Mouse (Mus musculus) heart, embryonic 11.5 days (tissue): ENCODE results near the gene Ppp1r9a. TPM values are rescaled to one million over a fixed set of nuclear protein-coding genes. Genes with fewer than 3 reads are reported as not detected.
"Not testable (repeated sequence)": the region's sequence is repeated elsewhere in the genome, so short reads cannot be mapped to it uniquely, and the experiment has no call there.

Source experiments
- ATAC-seq: fragments of 200-750 bp; cut with Nextera tagmentation; replicated peaks from 2 replicates; pipeline ENCODE4 v1.8.0; 2017; ENCODE audit warnings: moderate library complexity; ENCODE audit not compliant: insufficient number of reproducible peaks, low FRiP score, low TSS enrichment
- H3K27ac ChIP-seq: fragments of 300-500 bp; sonication (generic); 2 replicates; pipeline ENCODE4 v1.5.1; 2014; ENCODE audit warnings: mild to moderate bottlenecking, low read depth, low read length
- H3K27me3 ChIP-seq: fragments of 300-500 bp; sonication (generic); 2 replicates; pipeline ENCODE4 v1.6.1; 2014; ENCODE audit warnings: mild to moderate bottlenecking, low read length, mixed read lengths; ENCODE audit not compliant: control insufficient read depth, insufficient read depth
- H3K36me3 ChIP-seq: fragments of 300-500 bp; sonication (generic); 2 replicates; pipeline ENCODE4 v1.6.1; 2014; ENCODE audit warnings: mild to moderate bottlenecking, low read length, moderate library complexity, mixed read lengths; ENCODE audit not compliant: control insufficient read depth, insufficient read depth
- H3K4me1 ChIP-seq: fragments of 300-500 bp; sonication (generic); 2 replicates; pipeline ENCODE4 v1.6.1; 2014; ENCODE audit warnings: low read length; ENCODE audit not compliant: control insufficient read depth, insufficient read depth
- H3K4me2 ChIP-seq: fragments of 300-500 bp; sonication (generic); 2 replicates; pipeline ENCODE4 v1.6.1; 2014; ENCODE audit warnings: mild to moderate bottlenecking, moderate library complexity
- H3K4me3 ChIP-seq: fragments of 300-500 bp; sonication (generic); 2 replicates; pipeline ENCODE4 v1.5.1; 2014; ENCODE audit warnings: low read depth, low read length
- H3K9ac ChIP-seq: fragments of 300-500 bp; sonication (generic); 2 replicates; pipeline ENCODE4 v1.6.1; 2014; ENCODE audit warnings: mild to moderate bottlenecking, low read depth, low read length, moderate library complexity
- H3K9me3 ChIP-seq: fragments of 300-500 bp; sonication (generic); replicated peaks from 2 replicates; pipeline ENCODE4 v1.6.1; 2016; ENCODE audit warnings: low read length; ENCODE audit not compliant: control insufficient read depth
- WGBS: fragments of 180-500 bp; shearing (Covaris S2); extraction: QIAGEN DNeasy Blood & Tissue Kit; methylation state at CpG from one replicate; pipeline ENCODE4 v1.1.7; 2014; ENCODE audit not compliant: insufficient replicate concordance; 5-methylcytosine and 5-hydroxymethylcytosine counted together
- polyA plus RNA-seq: library from polyadenylated mRNA; unstranded; fragments of >200 nt; fragmentation: Nextera tagmentation; extraction: Ambion mirVana; gene quantifications from 2 replicates; pipeline ENCODE4 v1.2.1, GENCODE M21; 2014

The Ppp1r9a gene
- polyA plus RNA-seq, 1 experiment from 2014 or later = 25.0 TPM

DNA sequence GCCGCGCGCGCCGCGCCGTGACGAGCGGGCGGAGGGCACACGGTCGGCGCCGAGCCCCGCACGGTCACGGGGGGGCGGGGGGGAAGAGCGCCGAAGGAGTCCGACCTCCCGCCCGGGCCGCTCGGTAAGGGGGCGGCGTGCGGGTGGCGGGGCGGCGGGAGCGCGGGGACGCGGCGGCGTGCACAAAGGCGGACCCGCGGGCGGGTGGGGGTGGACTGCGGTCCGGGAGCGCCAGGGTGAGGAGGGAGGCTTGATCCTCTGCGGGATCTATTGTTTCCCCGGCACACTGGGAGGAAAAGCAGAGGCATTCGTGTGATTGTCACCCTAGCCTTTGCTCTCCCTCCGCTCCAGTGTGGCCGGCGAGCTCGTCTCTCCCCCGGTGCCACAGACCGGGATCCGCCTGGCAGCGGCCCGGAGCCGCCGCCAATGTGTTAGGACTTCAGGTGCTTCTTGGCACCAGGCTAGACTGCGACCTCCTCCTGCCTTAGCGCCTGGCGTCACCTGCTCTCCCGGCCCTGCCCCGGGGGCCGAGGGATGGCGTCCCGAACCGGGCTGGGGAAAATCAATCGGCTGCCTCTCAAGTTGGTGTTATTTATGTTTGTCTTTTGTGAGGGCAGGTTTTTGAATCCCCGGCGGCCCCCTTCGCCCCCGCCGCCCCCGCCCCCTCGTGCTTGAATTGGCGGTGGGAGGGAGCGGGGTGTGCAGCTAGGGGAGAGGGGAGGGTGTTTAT, 773 bp downstream of the Ppp1r9a start:
- Histone ChIP-seq H3K4me2 (peak overlapping the region; percentile 73), H3K4me1 (peaks cover 10% of the 10 kb centered on the region), H3K36me3 (no peaks in the 10 kb centered on the region), H3K27me3 (no peaks in the 10 kb centered on the region), H3K9ac (peak overlapping the region; percentile 93), H3K9me3 (no peaks in the 10 kb centered on the region), H3K4me3 (peak overlapping the region; percentile 85), H3K27ac (peak overlapping the region; percentile 93)
- ATAC-seq = peak; percentile 66
- WGBS = under 1% methylated on average over 50 of the region's 77 CpGs

DNA sequence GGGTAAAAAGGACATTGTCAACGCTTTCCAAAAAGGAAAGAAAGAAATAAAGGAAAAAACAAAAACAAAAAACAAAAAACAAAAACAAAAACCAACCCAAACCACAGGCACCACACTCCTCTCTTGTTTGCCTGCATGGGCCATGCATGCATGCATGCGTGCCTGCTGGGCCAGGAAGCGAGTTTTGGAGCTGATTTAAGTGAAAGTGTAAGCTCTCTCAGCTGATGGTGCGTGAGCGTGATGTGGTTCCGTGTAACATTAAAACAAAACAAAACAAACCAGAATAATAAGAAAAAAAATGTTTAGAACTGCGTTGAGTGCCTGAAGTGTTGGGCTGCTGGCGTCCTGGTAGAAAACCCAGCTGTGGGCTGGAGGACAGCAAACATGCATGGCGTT, 1.3 kb downstream of the Ppp1r9a start:
- Histone ChIP-seq H3K4me3 (peak overlapping the region; percentile 85), H3K36me3 (no peaks in the 10 kb centered on the region), H3K4me2 (peak overlapping the region; percentile 73), H3K27me3 (no peaks in the 10 kb centered on the region), H3K27ac (peak overlapping the region; percentile 93), H3K4me1 (peaks cover 11% of the 10 kb centered on the region), H3K9me3 (no peaks in the 10 kb centered on the region), H3K9ac (peak overlapping the region; percentile 93)
- no peak for ATAC-seq
- WGBS = 6% methylated on average over 9 of the region's 9 CpGs

DNA sequence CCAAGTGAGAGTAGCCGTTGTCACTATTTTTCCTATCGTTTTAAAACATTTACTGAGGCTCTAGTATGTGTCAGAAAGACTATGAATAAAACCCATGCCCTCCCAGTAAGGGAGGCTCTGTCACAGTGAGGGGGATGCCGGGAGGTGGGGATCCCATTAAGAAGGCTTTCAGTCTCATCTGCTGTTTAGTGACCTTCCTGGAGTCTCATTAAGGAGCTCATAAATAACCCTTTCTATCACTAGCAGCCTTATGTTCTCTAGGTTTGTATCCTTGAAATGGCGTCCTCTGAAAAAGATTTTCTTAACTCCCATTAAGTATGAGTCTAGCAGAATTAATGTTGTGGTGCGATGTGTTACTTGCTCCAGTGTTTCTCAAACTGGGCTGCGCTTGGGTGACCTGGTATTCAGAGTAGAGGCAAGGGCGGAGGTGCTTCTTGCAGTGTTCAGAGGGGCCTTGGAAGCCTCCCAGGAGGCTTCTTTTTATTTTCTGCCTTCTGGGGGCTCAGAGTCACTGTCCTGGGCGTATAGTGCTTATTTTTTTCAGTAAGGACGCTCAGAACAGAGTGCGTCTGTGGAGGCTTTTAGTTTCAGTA, 7.4 kb downstream of the Ppp1r9a start:
- no peaks in the 10 kb centered on the region for H3K36me3 ChIP-seq
- H3K9ac ChIP-seq = no peak overlapping the region
- H3K4me2 ChIP-seq = no peak overlapping the region
- peaks cover 13% of the 10 kb centered on the region for H3K4me1 ChIP-seq
- H3K27me3 ChIP-seq = no peaks in the 10 kb centered on the region
- no peak overlapping the region for H3K27ac ChIP-seq
- H3K9me3 ChIP-seq = no peaks in the 10 kb centered on the region
- WGBS = 59% methylated on average over 10 of the region's 10 CpGs
- no peak overlapping the region for H3K4me3 ChIP-seq
- no peak for ATAC-seq

DNA sequence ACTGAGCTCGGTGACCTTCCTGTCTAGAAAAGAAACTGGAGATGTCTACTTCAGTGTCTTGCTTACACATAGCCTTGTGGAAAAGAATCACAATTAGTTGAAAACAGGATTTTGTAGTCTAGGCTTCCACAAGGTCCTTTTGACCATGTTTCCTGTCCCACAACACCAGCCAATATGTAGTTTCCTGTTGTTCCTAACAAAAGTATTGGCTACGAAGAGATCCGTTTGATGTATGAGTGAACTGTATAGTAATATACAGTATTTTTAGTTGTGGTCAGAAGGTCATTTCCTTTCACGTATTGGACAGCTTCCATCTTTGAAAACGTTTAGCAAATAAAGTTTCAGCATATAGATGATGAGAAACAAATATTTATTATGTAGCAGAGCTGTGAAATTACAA, 15.8 kb downstream of the Ppp1r9a start:
- peaks cover 8% of the 10 kb centered on the region for H3K36me3 ChIP-seq
- H3K27me3 ChIP-seq = no peaks in the 10 kb centered on the region
- ATAC-seq = no peak
- 78% methylated on average over 5 of the region's 5 CpGs for WGBS
- no peak overlapping the region for H3K9ac ChIP-seq
- H3K4me3 ChIP-seq = no peak overlapping the region
- H3K9me3 ChIP-seq = 0 out of 2 replicates have a peak, but pooled peaks cover 2% of the 10 kb centered on the region
- H3K4me1 ChIP-seq = no peaks in the 10 kb centered on the region
- no peak overlapping the region for H3K4me2 ChIP-seq
- no peak overlapping the region for H3K27ac ChIP-seq

DNA sequence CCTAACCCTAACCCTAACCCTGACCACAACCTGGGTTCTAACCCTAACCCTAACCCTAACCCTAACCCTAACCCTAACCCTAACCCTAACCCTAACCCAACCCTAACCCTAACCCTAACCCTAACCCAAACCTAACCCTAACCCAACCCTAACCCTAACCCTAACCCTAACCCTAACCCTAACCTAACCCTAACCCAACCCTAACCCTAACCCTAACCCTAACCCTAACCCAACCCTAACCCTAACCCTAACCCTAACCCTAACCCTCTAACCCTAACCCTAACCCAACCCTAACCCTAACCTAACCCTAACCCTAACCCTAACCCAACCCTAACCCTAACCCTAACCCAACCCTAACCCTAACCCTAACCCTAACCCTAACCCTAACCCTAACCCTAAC, 21.1 kb downstream of the Ppp1r9a start:
- H3K27me3 ChIP-seq, H3K36me3 ChIP-seq, H3K4me1 ChIP-seq, H3K4me3 ChIP-seq, H3K4me2 ChIP-seq, H3K9ac ChIP-seq, H3K9me3 ChIP-seq, H3K27ac ChIP-seq: not testable (repeated sequence)
- peak; percentile 72; the same call in 1 of the 2 replicates for ATAC-seq

DNA sequence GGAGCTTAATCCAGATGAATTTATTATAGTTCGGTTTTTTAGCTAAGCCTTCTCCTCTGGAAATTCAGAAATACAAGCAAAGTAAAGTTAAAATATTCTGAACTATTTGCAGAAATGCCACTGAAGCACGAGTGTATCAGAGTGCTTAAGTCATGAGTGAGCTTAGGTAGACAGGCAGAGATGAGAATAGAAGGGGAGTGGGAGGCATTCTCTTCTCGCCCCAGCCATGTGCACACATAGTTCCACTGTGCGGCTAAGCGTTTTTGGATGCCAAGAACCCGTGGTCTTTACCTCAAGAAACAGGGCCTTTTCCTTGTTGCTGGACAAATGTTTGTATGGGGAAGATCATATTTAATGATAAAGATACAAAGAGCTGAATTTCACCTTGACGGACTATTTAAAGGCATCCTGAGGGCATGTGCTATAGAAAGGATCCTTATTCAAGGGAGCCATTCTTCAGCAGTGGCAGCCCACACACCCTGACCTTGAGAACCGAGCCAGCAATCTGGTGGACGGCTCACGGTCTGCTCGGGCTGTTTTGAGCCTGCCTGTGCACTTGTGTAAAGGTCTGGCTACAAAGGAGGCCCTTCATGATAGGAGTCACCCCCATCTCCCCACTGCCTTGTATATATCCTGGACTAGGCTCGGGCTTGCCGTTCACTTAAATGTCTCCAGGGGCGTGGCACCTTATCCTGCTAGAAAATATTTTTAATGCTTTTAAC, 23.4 kb downstream of the Ppp1r9a start:
- Histone ChIP-seq H3K9ac (no peak overlapping the region), H3K4me2 (no peak overlapping the region), H3K9me3 (no peaks in the 10 kb centered on the region), H3K36me3 (no peaks in the 10 kb centered on the region), H3K4me1 (no peaks in the 10 kb centered on the region), H3K27me3 (no peaks in the 10 kb centered on the region), H3K4me3 (no peak overlapping the region), H3K27ac (no peak overlapping the region)
- WGBS = 63% methylated on average over 14 of the region's 14 CpGs
- no peak; the same call in 1 of the 2 replicates for ATAC-seq

DNA sequence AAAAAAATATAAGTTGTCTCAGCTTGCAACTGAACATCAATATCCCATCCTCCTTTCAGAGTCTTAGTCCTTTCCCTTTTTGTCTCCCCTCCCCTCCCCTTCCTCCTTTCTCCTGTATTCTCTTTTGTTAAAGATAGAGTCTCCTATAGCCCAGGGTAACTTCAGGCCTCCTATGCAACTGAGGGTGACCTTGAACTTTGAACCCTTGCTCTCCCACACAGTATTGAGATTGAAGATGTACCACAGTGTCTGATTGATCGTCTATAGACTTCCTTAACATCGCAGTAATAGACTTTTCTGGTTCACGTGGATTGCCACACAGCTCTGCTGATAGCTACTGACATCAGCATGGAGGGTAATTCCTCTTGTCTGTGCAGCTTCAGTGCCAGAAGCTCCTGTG, 27.6 kb downstream of the Ppp1r9a start:
- Histone ChIP-seq H3K4me1 (no peaks in the 10 kb centered on the region), H3K9me3 (no peaks in the 10 kb centered on the region), H3K4me3 (no peak overlapping the region), H3K4me2 (no peak overlapping the region), H3K9ac (no peak overlapping the region), H3K27me3 (no peaks in the 10 kb centered on the region), H3K27ac (no peak overlapping the region), H3K36me3 (no peaks in the 10 kb centered on the region)
- whole genome bisulfite sequencing = 72% methylated on average over 3 of the region's 3 CpGs
- no peak for ATAC-seq

DNA sequence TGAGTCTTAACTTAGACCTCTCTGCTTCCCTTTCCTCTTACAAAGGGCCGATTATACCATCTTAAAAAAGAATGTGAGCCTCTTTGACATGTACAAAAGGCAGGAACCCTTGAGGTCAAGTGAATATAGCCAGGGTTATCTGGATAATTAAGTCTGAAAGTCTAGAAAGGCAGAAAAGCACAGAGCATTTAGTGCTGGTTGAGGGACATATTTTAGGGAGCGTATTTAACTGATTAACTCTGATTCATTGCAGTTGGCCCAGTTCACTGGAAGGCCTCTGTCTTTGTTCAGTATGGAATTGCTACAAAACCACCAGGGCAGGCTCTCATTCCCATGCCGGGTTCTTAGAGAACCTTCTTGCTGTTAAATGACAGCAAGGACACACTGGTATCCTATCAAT, 36.2 kb downstream of the Ppp1r9a start:
- Histone ChIP-seq H3K36me3 (no peaks in the 10 kb centered on the region), H3K9me3 (no peaks in the 10 kb centered on the region), H3K4me2 (no peak overlapping the region), H3K27me3 (no peaks in the 10 kb centered on the region), H3K27ac (peak overlapping the region; percentile 46; the same call in 1 of the 2 replicates), H3K4me1 (peaks cover 37% of the 10 kb centered on the region), H3K4me3 (no peak overlapping the region), H3K9ac (no peak overlapping the region)
- 23% methylated on average over 3 of the region's 3 CpGs for WGBS
- no peak for ATAC-seq
